15 mouse cellular contexts compared by ENCODE assay signal in genomic region chr3:132035176-132035575, GRCm38 (mm10).
"Had no signal": no experiment of that assay in that cellular context is flagged by ENCODE, and none has a peak within 500 bp of the region (broad histone marks: within the 10 kb centered on the region; RNA-seq: fewer than 3 reads in every experiment).

No protein-coding gene starts in this region.

- H3K9me3 ChIP-seq: limb, embryonic 13.5 days; lung, embryonic 15.5 days; midbrain, embryonic 10.5 days; stomach, embryonic 15.5 days had no signal

- H3K4me3 ChIP-seq: limb, embryonic 13.5 days; lung, embryonic 15.5 days; midbrain, embryonic 10.5 days; stomach, embryonic 15.5 days had no signal

- H3K4me1 ChIP-seq: stomach, embryonic 15.5 days had no signal

- H3K4me2 ChIP-seq: limb, embryonic 13.5 days; liver, embryonic 11.5 days; lung, embryonic 15.5 days; stomach, embryonic 15.5 days had no signal

- H3K27me3 ChIP-seq: limb, embryonic 13.5 days; lung, embryonic 15.5 days; stomach, embryonic 15.5 days had no signal

- DNase-seq: kidney, adult 2 months; kidney, postnatal 36 days; layer of hippocampus, adult 9-11 months; lung, postnatal 14 days; midbrain, embryonic 14.5 days; spleen, adult 18-20 months; thymus, adult 2 months; thymus, postnatal 25 days had no signal

- ATAC-seq: intestine, embryonic 16.5 days had no signal

- H3K9ac ChIP-seq: limb, embryonic 13.5 days; lung, embryonic 15.5 days; stomach, embryonic 15.5 days had no signal

- H3K36me3 ChIP-seq: limb, embryonic 13.5 days; lung, embryonic 15.5 days; midbrain, embryonic 10.5 days; stomach, embryonic 15.5 days had no signal

- H3K27ac ChIP-seq: kidney, postnatal 0 days; limb, embryonic 13.5 days; lung, embryonic 15.5 days; midbrain, embryonic 10.5 days; stomach, embryonic 15.5 days had no signal
